Mouse (Mus musculus) CH12.LX (cell line): ENCODE measurements around the gene E430018J23Rik.

Source experiments
- CHD2 ChIP-seq: IDR thresholded peaks from 2 replicates; pipeline ENCODE4 v1.6.1; 2011; ENCODE audit warnings: low read length, improper control_type of control experiment
- CTCF ChIP-seq, 2 experiments: IDR thresholded peaks in 1 of 2; conservative IDR thresholded peaks in 1 of 2; 2 replicates each; pipeline ENCODE4 v1.5.1; 2011 to 2012; ENCODE audit warnings: low read depth in 2 of 2, low read length in 2 of 2, improper control_type of control experiment in 1 of 2, inconsistent platforms in 1 of 2, mild to moderate bottlenecking in 1 of 2, moderate library complexity in 1 of 2
- HCFC1 ChIP-seq: IDR thresholded peaks from 2 replicates; pipeline ENCODE4 v1.6.1; 2012; ENCODE audit warnings: low read depth, mild to moderate bottlenecking, inconsistent platforms, low read length, improper control_type of control experiment
- POLR2A ChIP-seq: IDR thresholded peaks from 2 replicates; pipeline ENCODE4 v1.6.1; 2011; ENCODE audit warnings: low read depth, mild to moderate bottlenecking, improper control_type of control experiment, low read length

DNA sequence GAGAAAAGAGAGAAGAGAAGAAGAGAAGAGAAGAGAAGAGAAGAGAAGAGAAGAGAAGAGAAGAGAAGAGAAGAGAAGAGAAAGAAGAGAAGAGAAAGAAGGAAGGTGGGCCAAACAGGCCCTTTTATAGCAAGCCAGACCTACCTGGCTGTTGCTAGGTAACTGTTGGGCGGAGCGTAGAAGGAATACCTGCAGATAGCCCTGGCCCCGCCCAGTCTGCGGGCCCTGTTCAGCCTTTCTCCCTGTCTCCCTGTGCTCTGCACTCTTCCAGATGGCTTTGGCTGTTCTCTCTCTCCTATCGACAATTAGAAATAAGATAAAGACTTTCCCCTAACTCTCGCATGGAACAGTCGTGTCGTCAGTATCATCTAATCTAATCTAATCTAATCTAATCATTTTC lies 46.8 kb downstream of the E430018J23Rik start:
- TF ChIP-seq HCFC1 (no peak), CTCF (conservative IDR thresholded peaks at IDR 0.05 in 1 of 2, IDR thresholded peaks at IDR 0.05 in 1 of 2; ENCODE audit: low read depth in 2 of 2, low read length in 2 of 2) (no peak), POLR2A (no peak), CHD2 (no peak)
